Mouse (Mus musculus) T-helper 17 cell (primary cell): Measurements from ENCODE around the gene Fam53b.

Source experiments
- in situ Hi-C, 2 experiments: fragments of 300-600 bp; cut with MboI, MseI; formaldehyde crosslinking; loops; 1 replicate in 1 of 2; 2 replicates in 1 of 2; pipeline ENCODE4 v1.15.1; 2025; ENCODE audit warnings: high pct_unique_total_duplicates in 2 of 2

The Fam53b gene

GRCm38 (mm10) chr7:132719570-132719969 is 94.1 kb downstream of the Fam53b start:
- in situ Hi-C loops: no loop called here

DNA sequence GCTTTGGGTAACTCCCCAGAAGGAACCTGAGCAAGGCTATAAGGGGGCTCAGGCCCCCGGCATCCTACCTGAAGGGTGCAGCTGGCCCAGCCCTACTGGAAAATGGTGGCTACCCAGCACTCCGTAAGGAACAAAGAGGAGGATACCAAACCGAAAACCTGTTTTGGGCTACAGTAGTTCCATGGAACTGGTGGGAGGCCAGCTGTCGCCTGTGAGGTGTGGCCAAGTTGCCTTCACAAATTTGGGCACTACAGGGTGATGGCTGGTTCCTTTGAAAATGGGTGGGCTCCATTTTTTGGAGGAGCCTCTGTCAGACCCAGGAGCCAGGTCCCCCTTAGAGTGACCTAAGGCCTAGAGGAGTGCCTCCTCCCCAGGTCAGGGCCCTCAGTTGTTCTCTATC is 98.4 kb downstream of the Fam53b start:
- in situ Hi-C loops: no loop called here

GRCm38 (mm10) chr7:132714236-132714923 is 99.3 kb downstream of the Fam53b start:
- in situ Hi-C loops: no loop called here

DNA sequence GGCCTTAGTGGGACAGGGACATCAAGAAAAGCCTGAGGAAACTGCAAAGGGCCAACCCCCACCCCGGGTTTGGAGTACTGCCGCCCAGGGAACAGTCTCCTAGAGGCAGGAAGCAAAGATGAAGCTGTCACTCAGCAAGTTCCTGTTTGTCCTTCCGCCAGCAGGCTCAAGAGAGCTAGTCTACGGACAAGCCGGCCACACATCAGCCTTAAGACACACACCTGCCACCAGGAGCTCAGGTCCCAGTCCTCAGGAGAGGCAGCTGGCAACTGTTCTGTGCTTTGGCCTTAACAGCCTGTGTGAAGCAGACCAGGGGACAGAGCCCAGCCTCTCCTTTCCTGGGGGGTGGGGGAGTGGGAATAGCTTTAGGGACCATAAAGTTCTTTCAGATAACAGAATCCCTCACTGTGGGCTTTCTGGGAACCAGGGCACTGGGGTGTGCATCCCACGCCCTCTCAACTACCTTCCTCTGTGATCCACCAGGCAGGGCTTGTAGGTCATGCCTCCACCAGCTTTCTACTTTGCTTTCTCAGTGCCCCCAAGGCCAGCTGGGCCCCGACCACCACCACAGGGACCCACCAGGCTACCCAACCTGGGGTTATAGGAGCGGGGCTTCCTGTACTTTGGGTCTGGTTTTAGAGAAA is 100.1 kb downstream of the Fam53b start:
- in situ Hi-C loops: no loop called here

DNA sequence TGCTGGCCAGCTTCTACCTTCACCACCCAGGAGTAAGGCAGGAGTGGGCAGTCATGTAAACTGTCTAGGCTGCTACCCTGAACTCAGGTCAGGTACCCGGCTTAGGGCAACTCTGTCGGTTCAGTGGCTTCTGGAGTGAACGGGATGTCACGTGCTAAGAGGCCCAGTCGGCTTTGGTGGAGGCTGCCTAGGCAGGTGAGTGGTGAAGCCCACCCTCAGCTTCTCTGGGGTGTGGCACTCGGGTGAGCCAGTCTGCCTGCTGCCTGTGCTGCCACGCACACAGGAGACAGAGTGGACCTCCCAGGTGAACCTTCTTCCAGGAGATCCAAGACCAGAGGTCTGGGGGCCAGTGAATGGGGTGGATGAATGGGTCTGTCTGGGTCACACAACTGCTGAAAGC is 100.7 kb downstream of the Fam53b start:
- in situ Hi-C loops: no loop called here

DNA sequence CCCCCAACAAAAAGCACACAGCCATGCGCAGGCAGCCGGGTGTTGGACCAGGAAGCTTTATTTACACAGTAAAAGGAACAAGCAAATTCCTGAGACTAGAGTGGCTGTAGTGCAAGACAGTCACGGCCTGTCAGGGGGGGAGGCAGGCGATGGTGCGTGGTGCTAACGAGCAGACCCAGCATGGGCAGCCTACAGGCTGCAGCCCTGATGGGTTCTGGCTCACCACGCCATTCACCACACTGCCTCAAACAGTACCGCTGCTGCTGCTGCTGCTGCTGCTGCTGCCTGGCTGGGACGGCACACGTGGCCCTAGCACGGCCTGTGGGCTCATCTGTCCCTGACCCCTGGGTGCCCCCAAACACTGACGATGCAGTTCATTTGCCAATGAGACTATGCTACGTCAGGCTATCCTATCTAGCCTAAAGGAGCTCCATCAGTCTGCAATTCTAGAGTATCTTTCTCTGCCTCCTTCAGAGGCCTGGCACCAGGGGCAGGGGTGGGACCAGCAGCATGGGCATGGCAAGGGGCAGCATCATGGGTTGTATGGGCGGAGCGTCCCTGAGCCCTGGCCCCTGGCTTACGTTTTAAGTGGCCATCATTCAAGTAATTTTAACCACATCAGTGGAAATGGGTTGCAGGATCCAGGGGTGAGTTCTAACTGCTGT is 101.5 kb downstream of the Fam53b start:
- in situ Hi-C loops: no loop called here

GRCm38 (mm10) chr7:132711579-132711978 is 102.1 kb downstream of the Fam53b start:
- in situ Hi-C loops: no loop called here

- in situ Hi-C loops: loop anchor here in 1 of 2 experiments (5.0 kb wide), 1 partner anchor 38 kb away; no protein-coding TSS in a partner anchor
Measured at GRCm38 (mm10) chr7:132705130-132705529, 108.6 kb downstream of the Fam53b start.

DNA sequence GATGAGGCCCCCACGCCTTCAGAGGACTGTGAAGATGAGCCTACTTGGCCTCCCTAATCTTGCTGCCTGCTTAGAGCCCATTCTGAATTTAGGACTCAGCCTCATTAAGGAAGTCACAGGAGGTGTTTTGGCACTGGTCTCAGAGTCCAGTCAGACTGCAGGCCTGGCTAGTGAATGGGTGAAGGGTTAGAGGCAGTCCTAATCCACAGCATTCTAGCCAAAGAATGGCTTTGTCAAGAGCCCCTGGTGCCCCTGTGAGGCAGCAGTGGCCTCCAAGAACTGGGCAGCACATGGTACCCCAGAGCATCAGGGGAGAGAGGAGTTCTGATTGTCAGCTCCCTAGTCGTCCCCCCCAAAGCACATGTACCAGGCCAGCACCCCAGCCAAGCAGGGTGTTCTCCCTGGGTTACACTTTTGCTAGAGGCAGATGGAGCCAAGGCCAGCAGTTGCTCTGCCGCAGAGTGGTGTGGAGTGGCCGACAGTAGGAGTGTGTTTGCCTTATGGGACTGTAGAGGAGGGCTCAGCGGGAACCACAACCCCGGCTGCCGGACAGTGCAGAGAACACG is 109.3 kb downstream of the Fam53b start:
- in situ Hi-C loops: no loop called here

DNA sequence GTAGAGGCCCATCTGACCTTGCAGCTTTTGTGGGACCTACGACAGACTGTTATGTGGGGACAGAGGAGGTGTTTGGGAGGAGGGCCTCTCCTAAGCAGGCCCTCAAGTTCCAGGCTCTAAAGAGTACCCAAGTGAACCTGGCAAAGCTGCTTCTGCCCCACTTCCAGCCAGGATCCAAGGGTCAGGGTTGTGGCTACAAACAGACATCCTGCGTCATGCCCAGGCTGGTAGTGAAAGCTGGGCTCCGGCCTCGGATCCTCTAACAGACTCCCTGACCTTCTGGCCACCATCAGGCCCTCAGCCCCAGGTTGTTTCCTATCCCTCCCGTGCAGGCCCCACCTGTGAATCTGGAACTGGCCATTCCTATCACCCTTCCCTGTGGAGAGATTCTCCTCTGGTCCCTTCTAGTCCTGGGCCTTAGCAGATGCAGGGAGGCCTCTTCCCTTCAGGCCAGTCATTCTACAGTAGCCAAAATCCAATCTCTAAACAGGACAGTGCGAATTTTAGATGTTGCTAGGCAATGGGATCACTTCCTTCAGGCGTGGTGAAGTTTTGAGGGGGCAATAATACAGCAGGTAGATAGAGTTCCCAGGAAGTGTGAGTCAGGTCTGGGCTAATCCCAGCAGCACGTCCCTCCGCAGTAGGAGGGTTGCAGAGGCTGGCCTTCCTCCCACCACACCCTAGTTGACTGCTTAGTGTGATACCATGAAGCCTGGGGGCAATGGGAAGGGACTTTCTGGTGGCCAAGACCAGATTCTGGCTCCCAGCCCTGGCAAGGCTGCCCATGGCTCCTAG is 110.0 kb downstream of the Fam53b start:
- in situ Hi-C loops: no loop called here

- in situ Hi-C loops: no loop called here
Measured at GRCm38 (mm10) chr7:132702492-132703070, 111.1 kb downstream of the Fam53b start.

GRCm38 (mm10) chr7:132702024-132702423 is 111.7 kb downstream of the Fam53b start:
- in situ Hi-C loops: no loop called here

GRCm38 (mm10) chr7:132701412-132701811 is 112.3 kb downstream of the Fam53b start:
- in situ Hi-C loops: no loop called here

- in situ Hi-C loops: no loop called here
Measured at GRCm38 (mm10) chr7:132700107-132700506, 113.6 kb downstream of the Fam53b start.

DNA sequence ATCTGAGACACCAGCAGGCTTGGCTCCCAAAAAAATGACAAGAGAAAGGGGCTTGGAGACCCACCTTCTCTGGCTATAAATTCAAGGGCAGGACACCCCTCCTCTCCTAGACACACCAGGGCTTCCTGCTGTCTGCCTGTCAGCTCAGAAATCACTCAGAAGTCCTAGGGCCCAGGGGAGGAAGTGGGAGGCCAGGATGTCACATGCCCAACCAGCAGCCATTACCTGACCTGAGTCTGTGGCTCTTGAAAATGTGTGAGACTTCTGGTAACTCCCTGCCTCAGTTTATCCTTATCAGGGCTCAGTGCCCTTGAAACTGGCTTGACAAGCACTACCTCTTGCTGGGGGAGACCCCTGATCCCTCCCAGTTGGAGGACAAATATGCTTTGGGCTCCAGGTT is 114.0 kb downstream of the Fam53b start:
- in situ Hi-C loops: loop anchor here in 1 of 2 experiments (10.0 kb wide), 1 partner anchor 715 kb away; no protein-coding TSS in a partner anchor

DNA sequence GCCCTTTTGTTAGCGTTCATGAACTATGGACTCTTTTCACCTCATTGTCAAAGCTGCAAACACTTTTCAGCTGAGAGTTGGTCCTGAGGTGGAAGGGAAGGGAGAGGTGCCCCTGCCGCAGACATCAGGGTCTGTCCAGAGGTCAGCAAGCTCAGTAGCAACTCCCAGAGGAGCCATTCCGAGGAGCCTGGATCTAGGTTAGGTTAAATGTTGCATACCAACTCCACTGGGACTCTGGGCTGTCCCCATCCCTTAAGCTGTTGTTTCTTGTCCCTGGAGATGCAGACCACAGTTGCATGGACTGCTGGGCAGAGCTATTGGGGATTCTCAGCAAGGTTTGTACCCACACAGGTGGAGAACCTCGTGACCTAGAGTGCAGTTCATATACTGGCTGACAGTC is 114.5 kb downstream of the Fam53b start:
- in situ Hi-C loops: loop anchor here in 1 of 2 experiments (10.0 kb wide), 1 partner anchor 714 kb away; no protein-coding TSS in a partner anchor

DNA sequence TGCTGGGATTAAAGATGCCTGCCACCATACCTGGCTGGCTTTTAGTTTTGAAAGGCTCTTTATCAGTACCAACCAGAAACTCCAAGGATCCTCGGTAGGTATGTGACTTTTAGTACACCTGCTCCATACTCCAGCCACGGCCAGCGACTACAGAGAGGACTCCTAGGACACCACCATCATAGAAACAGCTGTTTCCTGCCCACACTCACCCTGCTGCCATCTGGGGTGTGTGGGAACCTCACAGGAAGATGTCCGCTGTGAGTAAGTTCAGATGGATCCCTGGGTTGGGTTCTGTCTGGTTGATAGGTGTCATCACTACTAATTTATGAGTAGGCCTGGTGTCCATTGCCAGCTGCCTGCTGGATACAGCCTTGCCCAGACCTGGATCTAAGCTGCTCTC is 114.9 kb downstream of the Fam53b start:
- in situ Hi-C loops: loop anchor here in 1 of 2 experiments (10.0 kb wide), 1 partner anchor 714 kb away; no protein-coding TSS in a partner anchor

- in situ Hi-C loops: loop anchor here in 1 of 2 experiments (10.0 kb wide), 1 partner anchor 713 kb away; no protein-coding TSS in a partner anchor
Measured at GRCm38 (mm10) chr7:132697258-132697796, 116.4 kb downstream of the Fam53b start.

DNA sequence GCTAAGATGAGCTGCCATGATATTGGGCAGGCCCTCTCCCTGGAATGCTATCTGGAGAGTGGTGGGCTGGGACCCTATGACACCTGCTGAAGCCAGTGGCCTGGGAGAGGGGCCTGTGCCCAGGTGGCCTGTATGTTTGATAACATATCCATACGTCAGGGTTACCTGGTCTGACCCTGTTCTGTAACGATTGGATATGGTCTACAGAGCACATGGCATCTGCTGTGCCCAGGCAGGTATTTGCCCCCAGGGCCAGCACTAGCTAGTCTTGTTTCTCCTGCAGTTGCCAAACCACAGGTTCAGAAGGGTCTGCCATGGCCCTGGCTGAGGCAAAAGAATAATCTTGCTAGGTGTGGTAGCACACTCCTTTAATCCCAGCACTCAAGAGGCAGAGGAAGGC is 120.1 kb downstream of the Fam53b start:
- in situ Hi-C loops: loop anchor here in 1 of 2 experiments (10.0 kb wide), 1 partner anchor 709 kb away; no protein-coding TSS in a partner anchor

- in situ Hi-C loops: loop anchor here in 1 of 2 experiments (10.0 kb wide), 1 partner anchor 708 kb away; no protein-coding TSS in a partner anchor
Measured at GRCm38 (mm10) chr7:132692719-132693118, 121.0 kb downstream of the Fam53b start.
